Mouse (Mus musculus): ENCODE measurements around the gene Wdr73. TPM values are rescaled to one million over a fixed set of nuclear protein-coding genes. Genes with fewer than 3 reads are reported as not detected.

Gene Wdr73
- polyA plus RNA-seq, 1 experiment from 2014 or later = 34.6 TPM

GRCm38 (mm10) chr7:80849267-80849666 lies 51.8 kb downstream of the Wdr73 start:
- 78% methylated on average over 2 of the region's 2 CpGs for WGBS
- H3K4me2 ChIP-seq (replicated peaks) = no peak overlapping the region
- H3K9ac ChIP-seq = no peak overlapping the region

DNA sequence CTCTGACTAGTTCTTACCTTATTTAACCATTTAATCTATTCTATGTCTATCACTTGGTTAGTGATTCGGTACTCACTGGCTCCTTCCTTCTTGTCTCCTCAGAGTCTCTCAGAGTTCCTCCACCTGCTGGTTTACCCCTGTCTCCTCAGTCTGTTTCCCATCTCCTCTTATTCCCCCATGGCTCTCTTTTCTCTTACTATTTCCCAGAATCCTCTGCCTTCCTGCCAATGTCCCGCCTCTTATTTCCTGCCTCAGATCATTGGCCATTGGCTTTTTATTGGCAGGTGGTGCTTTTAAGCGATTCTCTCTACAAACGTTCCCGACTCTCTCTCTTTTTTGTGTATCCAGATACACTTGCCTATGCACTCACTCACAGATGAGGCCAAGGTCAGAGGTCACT lies 54.4 kb downstream of the Wdr73 start:
- 86% methylated on average over 5 of the region's 5 CpGs for WGBS
- Histone ChIP-seq H3K4me2 (replicated peaks) (no peak overlapping the region), H3K9ac (no peak overlapping the region), H3K9me3 (no peaks in the 10 kb centered on the region), H3K4me3 (no peak overlapping the region), H3K27me3 (no peaks in the 10 kb centered on the region), H3K4me1 (no peaks in the 10 kb centered on the region), H3K36me3 (no peaks in the 10 kb centered on the region), H3K27ac (no peak overlapping the region)
- no peak for ATAC-seq (ENCODE audit: insufficient number of reproducible peaks, insufficient read depth, low FRiP score, low TSS enrichment)

More at GRCm38 (mm10) chr7:80849267-80849666, 51.8 kb downstream of the Wdr73 start:
- no peaks in the 10 kb centered on the region for H3K36me3 ChIP-seq
- no peak overlapping the region for H3K4me3 ChIP-seq
- H3K27me3 ChIP-seq = no peaks in the 10 kb centered on the region
- H3K9me3 ChIP-seq = 0 out of 2 replicates have a peak, but pooled peaks cover 3% of the 10 kb centered on the region
- no peaks in the 10 kb centered on the region for H3K4me1 ChIP-seq
- no peak overlapping the region for H3K27ac ChIP-seq
- ATAC-seq (ENCODE audit: insufficient number of reproducible peaks, insufficient read depth, low FRiP score, low TSS enrichment) = no peak

GRCm38 (mm10) chr7:80846280-80846678 lies 54.8 kb downstream of the Wdr73 start:
- Histone ChIP-seq H3K36me3 (no peaks in the 10 kb centered on the region), H3K4me1 (no peaks in the 10 kb centered on the region), H3K27ac (no peak overlapping the region), H3K9ac (no peak overlapping the region), H3K27me3 (no peaks in the 10 kb centered on the region), H3K4me3 (no peak overlapping the region), H3K4me2 (replicated peaks) (no peak overlapping the region), H3K9me3 (no peaks in the 10 kb centered on the region)
- ATAC-seq (ENCODE audit: insufficient number of reproducible peaks, insufficient read depth, low FRiP score, low TSS enrichment) = no peak
- WGBS = 85% methylated on average over 10 of the region's 10 CpGs

GRCm38 (mm10) chr7:80845621-80846279 lies 55.3 kb downstream of the Wdr73 start:
- no peak overlapping the region for H3K4me2 ChIP-seq (replicated peaks)
- H3K4me3 ChIP-seq = no peak overlapping the region
- no peaks in the 10 kb centered on the region for H3K4me1 ChIP-seq
- ATAC-seq (ENCODE audit: insufficient number of reproducible peaks, insufficient read depth, low FRiP score, low TSS enrichment) = no peak
- no peak overlapping the region for H3K27ac ChIP-seq
- H3K36me3 ChIP-seq = no peaks in the 10 kb centered on the region
- no peaks in the 10 kb centered on the region for H3K9me3 ChIP-seq
- no peak overlapping the region for H3K9ac ChIP-seq
- WGBS = 76% methylated on average over 15 of the region's 15 CpGs
- no peaks in the 10 kb centered on the region for H3K27me3 ChIP-seq

GRCm38 (mm10) chr7:80844691-80845090 lies 56.4 kb downstream of the Wdr73 start:
- WGBS = 90% methylated on average over 12 of the region's 12 CpGs
- H3K9ac ChIP-seq = no peak overlapping the region
- H3K27ac ChIP-seq = no peak overlapping the region
- H3K4me1 ChIP-seq = no peaks in the 10 kb centered on the region
- no peak overlapping the region for H3K4me3 ChIP-seq
- H3K9me3 ChIP-seq = no peaks in the 10 kb centered on the region
- ATAC-seq (ENCODE audit: insufficient number of reproducible peaks, insufficient read depth, low FRiP score, low TSS enrichment) = no peak
- H3K36me3 ChIP-seq = no peaks in the 10 kb centered on the region
- no peaks in the 10 kb centered on the region for H3K27me3 ChIP-seq
- no peak overlapping the region for H3K4me2 ChIP-seq (replicated peaks)

DNA sequence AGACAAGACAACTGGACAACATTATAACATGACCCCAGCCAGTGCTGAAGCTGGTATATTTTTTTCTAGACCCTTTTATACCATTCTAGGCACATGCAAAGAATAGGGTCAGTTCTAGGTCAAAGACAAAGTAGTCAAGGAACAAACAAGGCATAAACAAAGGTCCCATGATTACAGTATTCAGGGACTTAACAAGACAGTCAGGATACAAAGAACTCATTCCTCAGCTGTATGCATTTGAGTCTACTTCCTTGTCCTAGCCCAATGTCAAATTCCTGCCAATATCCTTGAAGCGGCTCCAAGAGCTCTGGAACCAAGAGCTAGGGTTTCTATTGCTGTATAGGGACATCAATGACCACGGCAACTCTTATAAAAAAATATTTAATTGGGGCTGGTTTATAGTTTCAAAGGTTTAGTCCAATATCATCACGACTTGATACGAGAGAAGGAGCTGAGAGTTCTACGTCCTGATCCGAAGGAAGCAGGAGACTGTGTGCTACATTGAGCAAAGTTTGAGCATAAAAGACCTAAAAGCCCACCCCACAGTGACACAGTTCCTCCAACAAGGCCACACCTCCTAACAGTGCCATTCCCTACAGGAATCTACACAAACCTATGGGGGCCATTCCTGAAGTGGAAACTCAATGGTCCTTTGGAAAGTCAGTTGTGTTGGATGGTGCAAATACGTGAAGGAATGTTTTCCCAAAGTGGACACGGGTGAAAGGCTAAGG lies 57.0 kb downstream of the Wdr73 start:
- Histone ChIP-seq H3K36me3 (no peaks in the 10 kb centered on the region), H3K27me3 (no peaks in the 10 kb centered on the region), H3K4me1 (no peaks in the 10 kb centered on the region), H3K9ac (no peak overlapping the region), H3K27ac (no peak overlapping the region), H3K4me2 (replicated peaks) (no peak overlapping the region), H3K9me3 (no peaks in the 10 kb centered on the region), H3K4me3 (no peak overlapping the region)
- ATAC-seq (ENCODE audit: insufficient number of reproducible peaks, insufficient read depth, low FRiP score, low TSS enrichment) = no peak
- WGBS = 91% methylated on average over 8 of the region's 8 CpGs

GRCm38 (mm10) chr7:80843176-80843575 lies 57.9 kb downstream of the Wdr73 start:
- H3K4me1 ChIP-seq = peaks cover 2% of the 10 kb centered on the region; the same call in 1 of the 2 replicates
- no peak overlapping the region for H3K4me3 ChIP-seq
- H3K27ac ChIP-seq = no peak overlapping the region
- 82% methylated on average over 1 of the region's 1 CpGs for WGBS
- H3K4me2 ChIP-seq (replicated peaks) = no peak overlapping the region
- no peaks in the 10 kb centered on the region for H3K9me3 ChIP-seq
- ATAC-seq (ENCODE audit: insufficient number of reproducible peaks, insufficient read depth, low FRiP score, low TSS enrichment) = no peak
- no peak overlapping the region for H3K9ac ChIP-seq
- no peaks in the 10 kb centered on the region for H3K36me3 ChIP-seq
- no peaks in the 10 kb centered on the region for H3K27me3 ChIP-seq

DNA sequence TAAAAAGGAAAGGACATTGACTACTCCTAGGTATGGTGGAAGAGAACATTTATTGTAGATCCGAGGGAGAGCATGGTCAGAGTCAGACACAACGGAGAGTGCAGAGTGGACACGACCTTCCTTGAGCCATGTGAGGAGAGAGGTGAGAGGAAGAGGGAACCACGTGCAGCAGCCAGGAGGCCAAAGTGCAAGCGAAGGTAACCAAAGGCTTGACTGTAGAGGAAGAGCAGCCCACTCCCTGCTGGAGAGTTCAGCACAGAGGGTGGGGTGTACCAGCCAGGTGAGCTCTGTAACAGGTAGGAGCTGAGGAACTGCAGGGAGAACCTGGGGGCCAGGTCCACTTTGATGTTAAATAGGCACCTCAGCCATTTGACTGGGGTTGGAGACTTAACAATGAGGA lies 58.9 kb downstream of the Wdr73 start:
- Histone ChIP-seq H3K9me3 (no peaks in the 10 kb centered on the region), H3K9ac (no peak overlapping the region), H3K27me3 (no peaks in the 10 kb centered on the region), H3K36me3 (no peaks in the 10 kb centered on the region), H3K4me3 (no peak overlapping the region), H3K4me1 (peaks cover 7% of the 10 kb centered on the region; the same call in 1 of the 2 replicates), H3K27ac (no peak overlapping the region), H3K4me2 (replicated peaks) (no peak overlapping the region)
- ATAC-seq (ENCODE audit: insufficient number of reproducible peaks, insufficient read depth, low FRiP score, low TSS enrichment) = no peak
- 69% methylated on average over 5 of the region's 5 CpGs for WGBS

DNA sequence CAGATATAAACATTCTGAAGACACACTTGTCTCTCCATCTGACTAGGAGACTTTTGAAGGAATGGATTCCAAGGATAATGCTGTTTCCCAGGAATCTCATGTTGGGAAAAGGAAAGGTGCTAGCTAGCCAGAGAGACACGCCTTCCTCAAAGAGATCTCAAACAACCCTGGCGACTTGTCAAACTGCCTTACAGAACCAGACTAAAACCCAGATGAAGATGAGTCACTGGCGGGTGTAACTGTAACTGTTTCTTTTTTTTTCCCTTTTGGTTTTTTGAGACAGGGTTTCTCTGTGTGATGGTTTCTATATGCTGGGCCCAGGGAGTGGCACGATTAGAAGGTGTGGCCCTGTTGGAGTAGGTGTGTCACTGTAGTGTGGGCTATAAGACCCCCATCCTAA lies 60.1 kb downstream of the Wdr73 start:
- WGBS = 76% methylated on average over 4 of the region's 4 CpGs
- Histone ChIP-seq H3K4me2 (replicated peaks) (no peak overlapping the region), H3K9me3 (no peaks in the 10 kb centered on the region), H3K4me3 (no peak overlapping the region), H3K9ac (no peak overlapping the region), H3K36me3 (no peaks in the 10 kb centered on the region), H3K27me3 (no peaks in the 10 kb centered on the region), H3K27ac (no peak overlapping the region), H3K4me1 (peaks cover 7% of the 10 kb centered on the region; the same call in 1 of the 2 replicates)
- no peak for ATAC-seq (ENCODE audit: insufficient number of reproducible peaks, insufficient read depth, low FRiP score, low TSS enrichment)

Other genes starting within 250 kb of the Wdr73 start
- 25.0 and 29.2 TPM in 2 replicates for gene Crtc3, start 212.4 kb downstream of the Wdr73 start, polyA plus RNA-seq (2016; fragmentation: Nextera tagmentation; extraction: Ambion mirVana)
- 43.2 and 45.1 TPM in 2 replicates for gene Iqgap1, start 75.3 kb downstream of the Wdr73 start, polyA plus RNA-seq (2016; fragmentation: Nextera tagmentation; extraction: Ambion mirVana)
- 3.6 and 5.2 TPM in 2 replicates for gene Zscan2, start 40.3 kb downstream of the Wdr73 start, polyA plus RNA-seq (2016; fragmentation: Nextera tagmentation; extraction: Ambion mirVana)
- 6.1 and 6.2 TPM in 2 replicates for gene Nmb, start 3.8 kb upstream of the Wdr73 start, polyA plus RNA-seq (2016; fragmentation: Nextera tagmentation; extraction: Ambion mirVana)
- 208 and 219 TPM in 2 replicates for gene Sec11a, start 46.5 kb upstream of the Wdr73 start, polyA plus RNA-seq (2016; fragmentation: Nextera tagmentation; extraction: Ambion mirVana)
- 13.7 and 14.1 TPM in 2 replicates for gene Zfp592, start 92.4 kb upstream of the Wdr73 start, polyA plus RNA-seq (2016; fragmentation: Nextera tagmentation; extraction: Ambion mirVana)
- 0.73 and 1.00 TPM in 2 replicates for gene Alpk3, start 156.3 kb upstream of the Wdr73 start, polyA plus RNA-seq (2016; fragmentation: Nextera tagmentation; extraction: Ambion mirVana)
- gene Slc28a1, start 213.5 kb upstream of the Wdr73 start, polyA plus RNA-seq (2016; fragmentation: Nextera tagmentation; extraction: Ambion mirVana) = 0.08 TPM in 1 of 2 replicates, not detected in the other

Measured in embryonic facial prominence, embryonic 12.5 days (tissue).